Mouse (Mus musculus) left cerebral cortex, postnatal 36 days (tissue): ENCODE measurements around the gene Klrb1c. TPM values are rescaled to one million over a fixed set of nuclear protein-coding genes. Genes with fewer than 3 reads are reported as not detected.
"Not testable (repeated sequence)": the region's sequence is repeated elsewhere in the genome, so short reads cannot be mapped to it uniquely, and the experiment has no call there.

ENCODE experiments used
- DNase-seq, 2 experiments: peaks; one replicate each; pipeline ENCODE4 v3.0.0; 2021 to 2022; ENCODE audit warnings: low spot score in 2 of 2, mixed read lengths in 1 of 2
- intact Hi-C: fragments of 180-260 bp; cut with DNase I; formaldehyde crosslinking; loops from one replicate; pipeline ENCODE4 v1.15.1; 2025
- total RNA-seq, 2 experiments: library from RNA; stranded (reverse); gene quantifications; 2 replicates each; pipeline ENCODE4 v1.2.3; 2021

Gene Klrb1c
- total RNA-seq, 2 experiments from 2014 or later = not detected

DNA sequence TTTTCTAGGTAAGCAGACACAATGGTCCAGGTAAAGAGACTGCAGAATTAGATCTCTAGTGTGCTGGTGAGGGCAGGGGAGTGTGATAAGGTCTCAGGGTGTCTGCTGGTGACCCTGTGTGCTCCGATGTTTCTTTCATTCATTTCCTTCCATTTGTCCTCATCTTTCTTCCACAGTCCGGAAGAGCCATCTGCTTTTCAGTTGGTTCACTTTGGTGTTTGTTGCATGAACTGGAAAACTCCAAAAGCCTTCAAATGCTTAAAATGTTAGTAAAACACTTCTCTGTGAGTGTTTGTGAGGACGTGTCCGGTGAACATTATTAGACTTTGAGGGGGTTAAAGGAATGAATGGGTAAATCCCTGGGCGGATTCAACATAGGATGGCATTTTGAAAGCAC lies 27.9 kb downstream of the Klrb1c start:
- intact Hi-C loops = loop anchor here (10.0 kb wide), 1 partner anchor 774 kb away; the partner anchor contains the start of gene Gabarapl1
- peak in 1 of 2 experiments; percentile 5 for DNase-seq

DNA sequence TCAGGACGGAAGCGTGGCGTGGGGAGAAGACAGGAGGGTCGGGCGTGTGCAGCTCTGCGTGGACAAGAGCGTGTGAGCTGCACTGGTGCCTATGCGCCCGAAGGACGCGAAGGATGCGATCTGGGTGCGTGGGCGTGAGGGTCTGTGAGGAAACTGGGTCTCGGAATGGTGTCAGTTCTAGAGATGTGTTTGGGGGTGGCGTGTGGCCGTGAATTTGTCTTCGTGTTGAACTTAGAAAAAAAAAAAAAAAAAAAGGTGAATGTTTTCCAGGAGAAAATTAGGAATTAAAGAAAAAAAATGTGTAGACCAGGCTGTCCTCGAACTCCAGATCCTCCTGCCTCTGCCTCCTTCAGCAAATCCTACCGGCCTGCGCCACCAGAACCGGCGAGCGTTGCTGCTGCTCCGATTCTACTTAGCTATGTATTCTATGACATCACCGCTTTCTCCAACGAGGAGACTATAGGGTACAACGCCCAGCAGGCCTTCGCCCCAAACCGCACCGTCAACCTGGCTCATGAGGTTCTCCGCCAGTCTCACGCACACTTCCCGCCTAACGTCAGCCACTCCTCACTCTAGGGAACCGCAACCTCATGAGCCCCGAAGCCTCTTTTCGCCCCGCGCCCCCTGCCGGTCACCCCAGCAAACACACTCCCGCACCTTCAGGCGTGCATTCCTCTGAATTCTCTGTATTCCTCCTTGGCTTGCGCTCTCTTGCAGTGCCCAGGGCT lies 28.4 kb downstream of the Klrb1c start:
- peak; percentile 89 to 92 for DNase-seq
- intact Hi-C loops = loop anchor here (10.0 kb wide), 1 partner anchor 774 kb away; the partner anchor contains the start of gene Gabarapl1

DNA sequence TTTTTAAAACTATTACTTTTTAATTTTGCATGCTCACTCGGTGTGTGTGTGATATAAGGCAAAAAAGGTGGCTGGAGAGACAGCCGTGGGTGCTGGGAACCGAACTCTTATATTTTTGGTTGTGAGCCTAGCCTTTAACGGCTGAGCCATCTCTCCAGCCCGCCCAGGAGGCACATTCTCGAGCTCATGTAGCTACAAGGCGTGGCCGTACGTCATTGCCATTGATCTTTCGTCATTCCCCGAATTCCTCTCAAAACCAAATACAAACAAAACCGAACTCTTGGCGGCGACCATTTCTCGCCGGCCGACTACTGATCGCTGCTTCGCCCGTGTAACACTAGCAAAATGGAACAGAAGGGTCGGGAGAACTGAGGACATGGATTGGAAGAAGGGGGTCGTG lies 29.0 kb downstream of the Klrb1c start:
- peak; percentile 95 to 96 for DNase-seq
- intact Hi-C loops = loop anchor here (10.0 kb wide), 1 partner anchor 775 kb away; the partner anchor contains the start of gene Gabarapl1

DNA sequence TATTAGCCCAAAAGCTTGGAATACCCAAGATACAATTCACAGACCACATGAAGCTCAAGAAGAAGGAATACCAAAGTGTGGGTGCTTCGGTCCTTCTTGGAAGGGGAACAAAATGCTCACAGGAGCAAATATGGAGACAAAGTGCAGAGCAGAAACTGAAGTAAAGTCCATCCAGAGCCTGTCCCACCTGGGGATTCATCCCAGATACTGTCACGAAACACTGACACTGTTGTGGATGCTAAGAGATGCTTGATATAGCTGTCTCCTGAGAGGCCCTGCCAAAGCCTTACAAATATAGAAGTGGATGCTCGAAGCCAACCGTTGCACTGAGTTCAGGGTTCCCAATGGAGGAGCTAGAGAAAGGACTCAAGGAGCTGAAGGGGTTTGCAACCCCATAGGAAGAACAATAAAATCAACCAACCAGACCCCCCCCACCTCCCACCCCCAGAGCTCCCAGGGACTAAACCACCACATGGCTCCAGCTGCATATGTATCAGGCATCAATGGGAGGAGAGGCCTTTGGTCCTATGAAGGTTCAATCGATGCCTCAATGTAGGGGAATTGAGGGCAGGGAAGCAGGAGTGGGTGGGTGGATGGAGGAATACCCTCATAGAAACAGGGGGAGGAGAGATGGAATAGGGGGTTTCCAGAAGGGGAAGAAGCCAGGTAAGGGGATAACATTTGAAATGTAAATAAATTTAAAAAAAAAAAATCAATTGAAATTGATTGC lies 29.6 kb downstream of the Klrb1c start:
- intact Hi-C loops = no loop called here
- no peak for DNase-seq

DNA sequence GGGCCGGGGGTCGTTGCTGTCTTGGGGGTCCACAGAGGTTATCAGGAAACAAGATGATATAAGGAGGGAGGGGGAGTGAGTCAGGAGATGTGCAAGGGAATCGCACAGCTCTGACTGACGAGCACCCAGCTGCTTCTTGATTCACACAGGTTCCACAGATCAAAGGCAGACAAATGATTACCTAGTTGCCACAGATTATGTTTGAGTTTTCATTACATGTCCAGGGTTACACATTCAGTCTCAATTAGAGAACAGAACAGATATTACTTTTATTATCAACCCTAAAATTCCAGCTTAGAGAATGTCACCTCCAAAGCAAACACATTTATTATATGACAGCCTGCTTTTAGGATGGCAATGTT lies 33.6 kb downstream of the Klrb1c start:
- DNase-seq, intact Hi-C loops: not testable (repeated sequence)

DNA sequence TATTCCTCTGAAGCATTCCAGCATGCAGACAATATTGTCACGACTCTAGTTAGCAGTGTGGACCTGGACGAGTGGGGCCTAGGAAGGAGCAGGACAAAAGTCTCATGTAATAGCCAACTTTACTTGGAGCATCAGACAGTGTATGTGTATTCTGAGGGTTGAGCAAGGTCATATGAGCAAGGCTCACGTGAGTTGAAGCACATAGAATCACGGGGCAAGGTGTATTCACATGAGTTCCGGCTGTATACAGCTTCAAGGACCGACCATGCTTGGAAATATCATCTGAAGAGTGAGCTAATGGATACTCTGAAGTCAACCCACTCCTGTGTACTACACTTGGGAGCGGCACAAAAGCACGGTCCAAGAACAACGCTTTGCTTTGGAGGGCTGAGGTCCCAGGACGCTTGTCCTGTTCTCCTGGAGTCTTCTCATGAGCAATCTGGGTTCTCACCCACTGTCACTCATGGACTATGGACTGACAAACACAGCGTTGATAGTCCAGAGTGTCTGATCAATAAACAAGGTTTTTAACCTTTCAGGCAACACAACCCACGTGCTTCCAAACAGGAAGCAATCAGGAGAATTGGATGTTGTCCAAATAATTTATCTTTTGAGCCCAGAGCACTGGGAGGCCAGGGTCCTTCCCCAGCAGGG lies 34.1 kb downstream of the Klrb1c start:
- DNase-seq = not testable (repeated sequence)
- intact Hi-C loops = loop anchor here (1.0 to 5.0 kb wide), 2 partner anchors 124 to 153 kb away; no protein-coding TSS in a partner anchor

DNA sequence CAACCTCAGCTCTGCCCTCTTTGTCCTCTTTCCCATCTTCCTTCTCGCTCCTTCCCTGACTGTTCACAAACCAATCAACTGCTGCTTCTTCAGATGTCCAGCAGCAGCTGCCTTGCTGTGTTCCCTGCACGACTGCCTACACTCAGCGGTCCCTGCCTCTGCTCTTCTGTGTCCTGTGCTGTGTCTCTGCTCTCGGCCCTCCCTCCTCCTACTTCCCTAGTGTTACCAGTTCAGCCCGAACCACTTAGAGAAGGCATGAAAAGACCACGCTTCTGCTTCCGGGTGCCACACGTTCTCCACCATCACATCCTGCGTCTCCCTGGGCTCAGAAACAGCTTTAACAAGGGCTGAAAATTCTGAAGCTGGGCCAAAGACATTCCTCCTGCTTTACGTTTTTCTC lies 34.8 kb downstream of the Klrb1c start:
- intact Hi-C loops = loop anchor here (1.0 to 5.0 kb wide), 2 partner anchors 123 to 152 kb away; no protein-coding TSS in a partner anchor
- peak; percentile 22 to 30 for DNase-seq

DNA sequence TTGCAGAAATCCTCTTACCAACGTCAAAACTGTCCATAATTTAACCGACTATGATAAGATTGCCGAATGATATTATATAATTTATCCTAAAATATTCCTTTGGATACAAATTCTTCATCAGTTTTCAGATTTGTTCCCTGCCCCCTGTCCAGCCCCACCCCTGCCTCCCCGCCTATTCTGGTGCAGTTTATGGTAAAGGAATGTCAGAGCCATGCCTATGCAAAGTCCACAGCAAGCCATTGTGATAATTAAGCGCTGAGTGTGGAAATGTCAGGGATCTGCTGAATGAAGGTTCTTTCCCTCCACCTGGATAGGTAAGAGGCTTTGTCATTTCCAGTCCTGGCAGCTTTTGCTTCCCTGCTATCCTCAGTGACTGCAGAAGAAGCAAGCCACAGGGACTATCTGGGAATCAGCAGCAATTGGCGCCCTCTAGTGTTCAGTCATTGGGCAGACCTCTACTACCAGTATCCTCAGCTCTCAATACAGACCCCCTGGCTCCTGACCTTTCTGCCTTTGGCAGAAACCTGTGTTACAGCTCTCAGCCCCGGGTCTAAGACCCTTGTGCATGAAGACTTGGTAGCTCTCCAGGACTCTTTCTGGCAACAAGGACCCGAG lies 35.3 kb downstream of the Klrb1c start:
- intact Hi-C loops = loop anchor here (1.0 to 5.0 kb wide), 2 partner anchors 122 to 151 kb away; no protein-coding TSS in a partner anchor
- peak; percentile 80 to 85 for DNase-seq

DNA sequence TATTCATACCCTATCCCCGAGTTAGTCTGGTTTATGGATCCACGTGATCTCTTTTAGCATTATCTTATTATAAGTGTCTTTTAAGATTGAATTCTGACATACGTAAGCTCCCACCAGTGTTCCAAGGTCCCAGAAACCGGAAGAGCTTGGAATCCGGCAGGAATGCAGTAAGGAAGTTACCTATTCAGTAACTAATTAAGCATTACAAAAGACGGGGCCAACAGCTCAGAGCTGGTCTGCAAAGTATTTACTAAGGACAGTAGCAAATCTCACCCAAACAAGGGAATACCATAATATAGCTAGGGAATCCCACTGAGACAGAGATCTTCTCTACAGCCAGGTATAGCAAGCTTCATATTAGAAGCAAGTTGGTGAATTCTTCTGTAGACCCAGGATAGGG lies 42.0 kb downstream of the Klrb1c start:
- intact Hi-C loops = loop anchor here (5.0 kb wide), 1 partner anchor 95 kb away; no protein-coding TSS in a partner anchor
- not testable (repeated sequence) for DNase-seq

DNA sequence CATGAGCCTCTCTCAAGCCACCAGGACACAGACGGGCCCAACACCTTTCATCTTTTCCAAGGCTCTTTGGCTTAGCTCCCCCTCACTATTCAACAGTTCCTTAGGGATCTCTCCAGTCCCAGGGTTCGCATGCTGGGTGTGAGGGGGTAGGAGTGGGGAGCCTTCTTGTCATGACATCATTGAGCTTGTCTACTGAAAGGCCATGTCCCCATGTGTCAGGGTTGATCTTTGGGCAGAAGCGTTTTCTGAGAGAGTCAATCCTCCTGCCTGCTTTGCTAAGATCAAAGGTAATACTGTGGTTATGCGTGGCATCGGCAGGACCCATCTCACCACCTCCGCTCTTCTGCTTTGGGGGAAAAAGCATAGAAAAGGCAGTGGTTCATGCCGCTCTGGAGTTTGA lies 51.6 kb downstream of the Klrb1c start:
- intact Hi-C loops = no loop called here

DNA sequence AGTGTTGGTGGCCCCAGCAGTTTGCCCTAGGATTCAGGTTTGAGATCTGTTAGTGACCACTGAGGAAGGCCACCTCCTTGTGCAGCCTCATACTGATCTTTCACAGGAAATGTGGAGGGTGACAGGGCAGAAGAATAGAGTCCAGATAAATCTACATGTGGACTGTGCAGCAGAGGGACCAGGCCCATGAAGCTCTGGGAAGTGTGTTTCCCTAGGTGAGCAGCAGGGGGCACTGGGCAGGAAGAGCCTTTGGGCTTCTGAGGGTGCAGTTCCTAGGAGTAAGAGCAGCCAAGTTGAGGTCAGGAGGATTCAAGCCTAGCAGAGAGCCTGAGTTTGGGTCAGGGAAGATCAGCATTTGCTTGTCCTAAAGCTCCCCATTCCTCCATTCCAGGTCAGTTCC lies 52.9 kb downstream of the Klrb1c start:
- intact Hi-C loops = no loop called here

More for the DNA sequence above, 51.6 kb downstream of the Klrb1c start:
- DNase-seq = no peak

DNA sequence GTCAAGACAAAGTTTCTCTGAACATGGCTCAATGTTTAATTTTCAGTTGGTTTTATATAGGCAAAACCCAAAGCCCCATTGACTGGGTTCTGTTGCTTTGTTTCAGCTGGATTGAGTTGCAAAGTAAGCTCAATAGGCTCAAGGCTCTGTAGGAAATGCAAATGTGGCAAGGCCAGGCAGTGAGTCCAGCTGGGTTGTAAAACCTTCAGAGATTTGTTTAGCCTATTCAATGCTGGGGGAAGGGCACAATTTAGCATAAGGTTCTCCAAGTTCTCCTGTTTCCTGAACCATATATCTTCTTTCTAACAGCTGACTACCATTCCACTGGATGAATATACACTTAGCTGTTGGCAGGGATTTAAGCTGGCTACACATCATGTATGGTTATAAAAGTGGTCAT lies 54.1 kb downstream of the Klrb1c start:
- DNase-seq = no peak
- intact Hi-C loops = no loop called here

More for the DNA sequence above, 52.9 kb downstream of the Klrb1c start:
- no peak for DNase-seq

DNA sequence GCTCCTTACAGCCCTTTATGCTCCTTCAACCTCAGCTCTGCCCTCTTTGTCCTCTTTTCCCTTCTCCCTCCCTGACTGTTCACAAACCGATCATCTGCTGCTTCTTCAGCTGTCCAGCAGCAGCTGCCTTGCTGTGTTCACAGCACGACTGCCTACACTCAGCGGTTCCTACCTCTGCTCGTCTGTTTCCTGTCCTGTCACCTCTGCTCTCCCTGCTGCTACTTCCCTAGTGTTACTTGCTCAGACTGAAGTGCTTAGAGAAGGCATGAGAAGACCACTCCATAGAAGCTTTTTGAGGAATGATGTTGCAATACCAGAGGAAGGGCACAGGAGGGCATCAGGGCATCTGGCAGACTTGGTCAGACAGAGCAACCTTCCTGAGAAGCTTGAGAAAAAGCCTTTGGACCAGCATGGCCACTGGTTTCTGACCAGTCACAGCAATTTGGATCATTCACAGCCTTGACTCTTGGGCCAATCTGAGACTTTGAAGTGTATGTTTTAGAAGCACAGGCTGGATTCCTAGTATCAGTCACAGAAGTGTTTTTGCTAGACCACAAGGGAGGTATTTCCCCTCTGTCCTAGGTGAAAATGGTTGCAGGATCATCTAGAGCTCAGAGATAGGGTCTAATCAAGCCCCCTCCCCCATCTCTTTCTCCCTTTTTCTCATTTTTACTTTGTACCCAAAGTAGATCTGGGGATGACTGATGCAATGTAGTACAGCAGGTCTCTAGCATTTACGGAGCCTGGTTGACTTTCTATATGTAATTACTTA lies 54.9 kb downstream of the Klrb1c start:
- intact Hi-C loops = no loop called here

DNA sequence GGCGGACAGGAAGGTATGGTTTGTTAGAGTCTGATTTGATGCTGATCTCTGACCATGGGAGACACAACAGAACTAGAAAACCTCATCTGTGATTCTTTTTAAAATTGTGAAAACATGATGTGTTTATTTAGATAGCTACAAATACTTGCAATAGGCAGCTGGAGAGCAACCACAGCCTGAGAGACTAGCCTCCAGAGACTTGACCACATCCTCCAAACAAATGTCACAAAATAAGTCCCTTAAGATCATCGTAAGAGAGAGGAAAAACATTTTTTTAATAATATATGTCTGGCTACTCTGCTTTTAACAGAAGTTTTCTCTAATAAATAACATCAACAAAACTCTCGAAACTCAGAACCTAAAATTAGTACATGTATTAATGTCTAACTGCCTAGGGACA lies 57.0 kb downstream of the Klrb1c start:
- DNase-seq = no peak
- intact Hi-C loops = no loop called here

More for the DNA sequence above, 54.9 kb downstream of the Klrb1c start:
- no peak for DNase-seq

Other genes with a start within 250 kb of the Klrb1c start
- 10 to 100 TPM; 11.5 to 15.1 TPM for gene A2ml1, start 207.6 kb downstream of the Klrb1c start, total RNA-seq
- not detected for gene Klrb1a, start 165.7 kb downstream of the Klrb1c start, total RNA-seq
- not detected for gene Clec2h, start 126.8 kb downstream of the Klrb1c start, total RNA-seq
- not detected for gene Klrb1, start 66.2 kb downstream of the Klrb1c start, total RNA-seq
- not detected for gene Gm44511, start 37.1 kb upstream of the Klrb1c start, total RNA-seq
- not detected for gene Klrb1b, start 37.1 kb upstream of the Klrb1c start, total RNA-seq
- gene Clec2i, start 98.4 kb upstream of the Klrb1c start, total RNA-seq = not detected
- 1 to 10 TPM; 1.3 to 1.4 TPM for gene BC035044, start 101.9 kb upstream of the Klrb1c start, total RNA-seq
- under 1 TPM in 1 of 2 experiments, not detected in 1; 0.76 TPM for gene Clec2g, start 145.2 kb upstream of the Klrb1c start, total RNA-seq